Mouse (Mus musculus) induced T-regulatory cell, adult 2 months (primary cell): Measurements from ENCODE around the gene Slc7a5.

Source experiments
- DNase-seq: peaks from one replicate; pipeline ENCODE4 v3.0.0-alpha.2; 2012; ENCODE audit warnings: low read depth

Gene Slc7a5

DNA sequence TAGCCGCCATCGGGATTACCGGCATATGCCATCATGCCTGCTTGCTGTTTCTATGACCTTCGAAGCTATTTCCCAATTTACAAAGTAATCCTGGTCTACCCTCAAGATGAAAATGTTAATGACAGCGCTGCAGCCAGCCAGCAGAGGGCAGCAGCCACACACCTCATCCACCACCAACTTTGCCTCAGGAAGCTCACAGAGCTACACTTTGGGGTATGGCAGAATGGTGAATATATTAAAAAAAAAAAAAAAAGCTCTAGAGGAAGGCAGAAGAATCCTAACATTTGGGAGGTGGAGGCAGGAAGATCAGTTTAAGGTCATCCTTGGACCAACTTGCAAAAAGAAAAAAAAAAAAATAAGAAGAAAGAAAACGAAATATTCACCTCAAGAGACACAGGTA is 57.5 kb downstream of the Slc7a5 start:
- DNase-seq: peak; percentile 88

DNA sequence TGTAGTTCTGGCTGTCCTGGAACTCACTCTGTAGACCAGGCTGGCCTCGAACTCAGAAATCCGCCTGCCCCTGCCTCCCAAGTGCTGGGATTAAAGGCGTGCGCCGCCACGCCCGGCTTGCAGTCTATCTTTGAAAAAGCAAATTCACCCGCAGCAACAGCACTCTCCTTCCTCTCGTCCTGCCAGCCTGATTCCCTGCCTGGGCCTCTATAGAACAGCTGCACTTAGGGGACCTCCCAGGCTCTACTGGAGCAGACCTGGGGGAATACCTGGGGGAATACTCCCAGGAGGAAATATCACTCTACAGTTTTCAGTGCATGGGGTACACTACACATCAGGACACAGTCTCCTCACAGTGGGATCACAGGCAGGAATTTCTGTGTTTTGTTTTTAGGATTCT is 58.2 kb downstream of the Slc7a5 start:
- DNase-seq: no peak

DNA sequence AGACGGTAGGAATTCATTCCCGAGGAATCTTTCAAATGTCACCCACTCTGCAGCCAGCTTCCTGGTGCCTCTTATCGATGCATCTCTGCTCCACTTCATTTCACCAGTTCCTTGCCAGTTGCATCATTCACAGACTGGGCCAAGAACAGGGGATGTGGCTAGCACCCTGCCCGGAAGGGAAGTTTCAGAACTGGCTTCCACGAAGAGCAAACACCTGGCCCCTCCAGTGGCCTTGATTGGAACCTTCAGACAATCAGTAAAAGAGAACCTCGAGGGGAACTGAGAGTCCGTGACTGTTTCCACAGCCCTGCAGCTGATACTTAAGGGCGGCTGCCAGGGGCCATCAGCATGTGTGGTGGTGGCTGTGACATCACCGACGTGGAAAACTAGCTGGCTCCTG is 59.0 kb downstream of the Slc7a5 start:
- DNase-seq: peak; percentile 35

DNA sequence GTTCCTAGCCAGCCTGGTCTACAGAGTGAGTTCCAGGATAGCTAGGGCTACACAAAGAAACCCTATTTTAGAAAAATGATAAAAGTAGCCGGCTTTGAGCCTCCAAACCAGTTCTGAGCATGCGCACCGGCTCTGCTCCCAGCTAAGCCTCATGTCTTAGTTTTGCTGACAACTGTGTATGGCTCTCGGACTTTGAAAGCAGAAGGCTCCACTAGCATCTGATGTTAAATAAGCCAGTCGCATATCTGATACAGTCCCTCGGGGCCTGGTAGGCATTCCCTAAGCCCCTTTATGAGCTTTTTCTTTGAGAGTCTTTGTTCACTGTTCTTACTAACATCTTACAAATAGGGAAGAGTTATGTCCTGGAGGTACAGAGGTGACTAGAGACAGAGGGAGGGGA is 59.5 kb downstream of the Slc7a5 start:
- DNase-seq: no peak

DNA sequence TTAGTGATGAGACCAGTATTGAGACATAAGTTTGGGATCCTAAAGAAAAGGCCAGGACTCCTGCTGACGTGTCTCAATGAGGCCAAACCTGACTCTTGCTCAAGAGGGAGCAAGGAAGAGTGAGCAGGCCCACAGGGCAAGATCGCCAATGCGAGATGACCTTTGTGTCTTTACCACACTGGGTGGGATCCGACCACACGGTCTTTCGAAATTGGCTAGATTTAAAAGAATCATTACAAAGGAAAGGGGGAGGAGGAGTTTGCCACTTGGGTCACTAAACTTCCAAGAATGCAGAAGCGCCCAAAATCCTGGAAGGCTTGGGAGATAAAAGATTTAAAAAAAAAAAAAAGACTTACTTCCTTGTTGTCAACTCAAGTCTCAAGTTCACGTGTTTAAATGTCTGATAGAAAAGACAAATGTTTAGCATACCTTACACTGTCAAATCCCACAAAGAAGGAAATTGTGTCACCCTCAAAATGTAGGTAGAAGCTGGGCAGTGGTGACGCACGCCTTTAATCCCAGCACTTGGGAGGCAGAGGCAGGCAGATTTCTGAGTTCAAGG is 60.2 kb downstream of the Slc7a5 start:
- DNase-seq: no peak

DNA sequence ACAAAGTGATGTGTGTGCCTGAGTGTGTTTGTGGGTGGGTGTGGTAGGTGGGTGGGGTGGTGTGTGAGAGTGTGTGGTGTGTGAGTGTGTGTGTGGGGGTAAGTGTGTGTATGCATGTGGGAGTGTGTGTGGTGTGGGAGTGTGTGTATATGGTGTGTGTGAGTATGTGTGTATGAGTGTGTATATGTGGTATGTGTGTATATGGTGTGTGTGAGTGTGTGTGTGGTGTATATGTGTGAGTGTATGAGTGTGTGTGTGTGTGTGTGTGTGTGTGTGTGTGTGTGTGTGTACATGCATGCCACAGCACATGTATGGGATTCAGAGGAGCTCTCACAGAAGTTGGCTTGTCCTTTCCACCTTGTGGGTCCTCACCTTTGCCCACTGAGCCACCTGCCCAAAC is 60.7 kb downstream of the Slc7a5 start:
- no peak for DNase-seq

DNA sequence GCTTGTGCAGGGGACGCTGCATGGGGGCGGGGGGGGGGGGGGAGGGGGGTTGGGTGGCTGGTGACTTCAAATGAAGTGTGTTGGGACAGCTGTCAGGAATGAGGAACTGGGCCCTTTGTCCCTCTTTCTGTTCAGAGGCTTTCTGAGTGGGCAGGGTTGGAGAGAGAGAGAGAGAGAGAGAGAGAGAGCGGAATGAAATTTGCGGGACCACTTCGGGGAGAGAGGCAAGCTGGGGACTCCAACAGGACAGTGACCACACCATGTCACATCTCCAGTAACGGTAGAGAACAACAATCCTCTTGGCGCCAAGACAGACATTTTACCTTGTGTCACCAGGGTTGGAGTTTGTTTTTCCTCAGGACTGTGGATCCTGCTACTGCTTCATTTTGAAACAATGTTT is 62.7 kb downstream of the Slc7a5 start:
- no peak for DNase-seq

DNA sequence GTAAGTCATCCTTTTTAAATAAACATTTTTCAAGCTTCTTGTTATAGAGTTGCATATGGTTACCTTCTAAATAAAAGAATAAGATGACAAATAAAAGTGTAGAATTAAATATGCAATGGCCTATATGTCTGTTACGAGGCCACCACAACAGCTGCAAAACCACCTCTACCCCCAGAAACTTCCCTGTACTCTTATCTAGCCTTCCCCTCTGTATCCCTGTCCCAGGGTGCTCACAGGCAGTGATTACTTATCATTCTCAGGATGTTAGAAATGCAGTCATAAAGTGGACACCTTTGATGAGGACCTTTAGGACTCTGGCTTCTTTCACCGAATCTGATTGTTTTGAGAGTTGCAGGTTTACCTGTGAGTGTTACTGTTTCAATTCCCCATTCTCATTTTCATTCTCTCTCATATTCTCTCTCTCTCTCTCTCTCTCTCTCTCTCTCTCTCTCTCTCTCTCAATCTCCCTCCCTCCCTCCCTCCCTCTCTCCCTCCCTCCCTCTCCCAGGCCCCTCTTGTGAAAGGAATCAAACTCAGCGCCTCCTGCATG is 64.2 kb downstream of the Slc7a5 start:
- no peak for DNase-seq

DNA sequence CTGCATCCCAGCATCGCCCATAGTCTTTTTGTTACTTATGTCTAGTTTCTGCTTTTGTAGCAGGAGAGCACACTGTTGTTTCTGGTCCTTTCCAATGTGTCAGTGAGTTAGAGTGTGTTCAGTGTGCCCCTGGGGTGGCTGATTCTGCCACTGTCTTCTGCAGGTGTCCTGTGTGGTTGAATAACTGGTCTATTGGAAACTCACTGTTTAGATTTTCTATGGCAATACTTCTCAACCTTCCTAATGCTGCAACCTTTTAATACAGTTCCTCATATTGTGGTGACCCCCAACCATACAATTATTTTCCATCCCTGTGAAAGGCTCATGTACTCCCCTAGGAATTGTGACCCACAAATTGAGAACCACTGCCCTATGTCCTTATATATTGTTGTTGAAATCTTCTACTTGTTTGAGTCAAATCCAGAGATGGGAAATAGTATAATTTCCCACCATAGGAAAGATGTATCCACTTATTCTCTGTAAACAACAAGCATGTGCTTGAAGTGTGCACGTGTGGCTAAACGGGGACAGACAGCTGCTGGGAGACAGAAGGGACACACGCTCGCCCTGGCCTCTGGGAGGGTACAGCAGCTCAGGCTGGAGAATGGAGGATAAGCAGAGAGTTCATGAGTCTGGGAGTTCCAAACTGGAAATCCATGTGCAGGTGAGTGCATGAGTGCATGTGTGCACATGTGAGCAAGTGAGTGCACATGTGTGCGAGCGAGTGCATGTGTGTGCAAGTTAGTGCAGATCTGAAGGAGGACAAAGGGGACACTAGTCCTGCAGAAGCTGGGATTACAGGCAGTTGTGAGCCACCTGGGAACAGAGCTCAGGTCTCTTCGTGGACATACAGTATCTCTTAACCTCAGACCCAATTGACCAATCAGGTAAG is 65.2 kb downstream of the Slc7a5 start:
- DNase-seq: no peak

DNA sequence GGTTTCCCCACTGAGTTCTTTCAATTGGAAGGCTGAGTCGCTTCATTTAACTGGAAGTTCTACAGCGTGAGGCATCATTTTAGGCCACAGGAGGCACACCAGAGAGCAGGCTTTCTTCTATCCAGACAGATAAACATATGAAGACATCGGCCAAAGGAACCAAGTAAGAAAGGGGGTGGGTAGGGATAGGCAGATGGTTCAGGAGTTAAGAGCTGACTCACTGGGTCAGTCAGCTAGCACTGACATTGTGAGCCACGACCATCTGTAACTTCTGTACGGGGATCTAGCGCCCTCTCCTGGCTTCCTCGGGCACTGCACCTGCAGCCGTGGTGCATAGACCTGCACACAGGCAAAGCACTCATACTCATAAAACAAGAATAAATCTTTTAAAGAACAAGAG is 66.3 kb downstream of the Slc7a5 start:
- DNase-seq: peak; percentile 64

DNA sequence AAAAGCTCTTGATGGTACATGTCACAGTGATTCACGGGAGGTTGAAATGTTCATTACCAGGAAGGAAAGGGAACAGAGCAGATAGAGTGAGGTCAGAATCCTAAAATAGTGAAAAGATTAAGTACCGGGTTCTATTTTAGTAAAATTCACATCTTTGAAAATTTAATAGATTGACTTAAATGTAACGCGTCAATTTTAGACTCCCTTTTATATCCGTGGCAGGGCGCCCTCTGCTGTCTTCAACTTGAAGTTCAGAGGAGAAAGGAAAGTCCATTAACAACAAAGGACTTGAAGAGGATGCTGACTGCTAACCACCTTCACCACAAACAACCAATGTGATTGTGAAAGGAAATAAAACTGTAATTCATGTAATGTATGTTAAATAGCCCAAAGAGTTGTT is 75.0 kb downstream of the Slc7a5 start:
- DNase-seq: peak; percentile 94

DNA sequence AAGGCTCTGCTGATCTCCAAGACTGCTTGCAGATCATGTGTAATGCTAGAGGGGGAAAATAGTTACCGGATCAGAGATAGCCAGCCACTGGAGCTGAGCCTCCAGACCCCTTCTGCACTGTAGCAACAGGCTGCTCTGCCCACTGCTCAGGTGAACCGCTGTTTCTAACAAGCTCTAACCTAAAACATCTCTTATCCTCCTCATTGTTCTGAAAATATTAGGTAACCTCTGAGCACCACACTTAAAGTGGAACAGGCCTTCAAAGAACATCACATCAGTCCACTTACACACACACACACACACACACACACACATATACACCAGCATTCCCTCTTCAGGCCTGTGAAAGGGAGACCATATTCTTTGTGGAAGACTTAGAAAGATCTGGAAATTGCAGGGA is 75.4 kb downstream of the Slc7a5 start:
- DNase-seq: no peak
